Mouse (Mus musculus) bone marrow, adult 2 months (tissue): ENCODE measurements around the gene Srgap3.

ENCODE experiments used
- CTCF ChIP-seq: fragments of 200-500 bp; IDR thresholded peaks from 2 replicates; pipeline ENCODE4 v1.5.1; 2011; ENCODE audit warnings: low read length, control low read depth; ENCODE audit not compliant: control insufficient read depth, insufficient read depth
- POLR2A ChIP-seq: fragments of 200-500 bp; IDR thresholded peaks from 2 replicates; pipeline ENCODE4 v1.6.1; 2011; ENCODE audit warnings: low read depth, mild to moderate bottlenecking, control low read depth, low read length, borderline replicate concordance; ENCODE audit not compliant: control insufficient read depth

- TF ChIP-seq CTCF (no peak), POLR2A (no peak)
Measured at GRCm38 (mm10) chr6:112924606-112925141, 22.4 kb downstream of the Srgap3 start.
